Mouse (Mus musculus) hindlimb bud, embryonic 11.5 days (tissue): ENCODE measurements around the gene Gbp7.
A peak's percentile ranks its signal among the peaks of the same experiment; 100 is the strongest.
"Not testable (repeated sequence)": the region's sequence is repeated elsewhere in the genome, so short reads cannot be mapped to it uniquely, and the experiment has no call there.

Experiments used
- DNase-seq: peaks from one replicate; pipeline ENCODE4 v3.0.0-alpha.2; 2012; ENCODE audit warnings: low read depth, low spot score; ENCODE audit errors: extremely low spot score

Gene Gbp7

GRCm38 (mm10) chr3:142560296-142560948 is 30.3 kb downstream of the Gbp7 start:
- DNase-seq = peak; percentile 60

- no peak for DNase-seq
Observed at GRCm38 (mm10) chr3:142561045-142561646, 31.0 kb downstream of the Gbp7 start.

- no peak for DNase-seq
Observed at GRCm38 (mm10) chr3:142561666-142562065, 31.5 kb downstream of the Gbp7 start.

GRCm38 (mm10) chr3:142567490-142567889 is 37.3 kb downstream of the Gbp7 start:
- not testable (repeated sequence) for DNase-seq

- DNase-seq = no peak
Observed at GRCm38 (mm10) chr3:142570738-142571137, 40.6 kb downstream of the Gbp7 start.

- no peak for DNase-seq
Observed at GRCm38 (mm10) chr3:142577108-142577507, 47.0 kb downstream of the Gbp7 start.

- DNase-seq = no peak
Observed at GRCm38 (mm10) chr3:142578342-142578741, 48.2 kb downstream of the Gbp7 start.

- DNase-seq = no peak
Observed at GRCm38 (mm10) chr3:142583067-142583466, 52.9 kb downstream of the Gbp7 start.

- DNase-seq = no peak
Observed at GRCm38 (mm10) chr3:142587386-142587785, 57.2 kb downstream of the Gbp7 start.

GRCm38 (mm10) chr3:142588888-142589287 is 58.7 kb downstream of the Gbp7 start:
- no peak for DNase-seq

GRCm38 (mm10) chr3:142590431-142591067 is 60.4 kb downstream of the Gbp7 start:
- DNase-seq = no peak

- no peak for DNase-seq
Observed at GRCm38 (mm10) chr3:142594547-142594946, 64.4 kb downstream of the Gbp7 start, which contains the start of gene Gbp2b. TSS of gene Gbp2b (plus strand) at chr3:142594847.

- DNase-seq = no peak
Observed at GRCm38 (mm10) chr3:142597923-142598322, 67.8 kb downstream of the Gbp7 start.
